Mouse (Mus musculus): ENCODE measurements around the gene Nptn.
"Not testable (repeated sequence)": the region's sequence is repeated elsewhere in the genome, so short reads cannot be mapped to it uniquely, and the experiment has no call there.

Gene Nptn

GRCm38 (mm10) chr9:58560211-58560610 is 21.8 kb upstream of the Nptn start:
- DNase-seq (ENCODE audit: low read depth, low spot score), result no peak

GRCm38 (mm10) chr9:58565945-58566344 is 16.1 kb upstream of the Nptn start:
- peak; percentile 67 for DNase-seq (ENCODE audit: low read depth, low spot score)

GRCm38 (mm10) chr9:58567682-58568081 is 14.4 kb upstream of the Nptn start:
- DNase-seq (ENCODE audit: low read depth, low spot score), result peak; percentile 81

GRCm38 (mm10) chr9:58571001-58571400 is 11.0 kb upstream of the Nptn start:
- DNase-seq (ENCODE audit: low read depth, low spot score), result no peak

GRCm38 (mm10) chr9:58578669-58579068 is 3.4 kb upstream of the Nptn start:
- DNase-seq (ENCODE audit: low read depth, low spot score), result peak; percentile 97

- DNase-seq (ENCODE audit: low read depth, low spot score), result not testable (repeated sequence)
These were observed 1.4 kb upstream of the Nptn start for GRCm38 (mm10) chr9:58580453-58581195.

GRCm38 (mm10) chr9:58581283-58581930 is 633 bp upstream of the Nptn start:
- DNase-seq (ENCODE audit: low read depth, low spot score), result no peak

GRCm38 (mm10) chr9:58582581-58583266 is 684 bp downstream of the Nptn start:
- DNase-seq (ENCODE audit: low read depth, low spot score), result no peak

GRCm38 (mm10) chr9:58583267-58583641 is 1.2 kb downstream of the Nptn start:
- peak; percentile 37 for DNase-seq (ENCODE audit: low read depth, low spot score)

- DNase-seq (ENCODE audit: low read depth, low spot score), result no peak
These were observed 2.3 kb downstream of the Nptn start for GRCm38 (mm10) chr9:58584323-58584722.

- DNase-seq (ENCODE audit: low read depth, low spot score), result no peak
These were observed 6.6 kb downstream of the Nptn start for GRCm38 (mm10) chr9:58588657-58589056.

- DNase-seq (ENCODE audit: low read depth, low spot score), result no peak
These were observed 13.3 kb downstream of the Nptn start for GRCm38 (mm10) chr9:58595313-58595712.

GRCm38 (mm10) chr9:58613790-58614189 is 31.8 kb downstream of the Nptn start:
- no peak for DNase-seq (ENCODE audit: low read depth, low spot score)

GRCm38 (mm10) chr9:58615064-58615938 is 33.3 kb downstream of the Nptn start:
- DNase-seq (ENCODE audit: low read depth, low spot score), result no peak

- no peak for DNase-seq (ENCODE audit: low read depth, low spot score)
These were observed 41.0 kb downstream of the Nptn start for GRCm38 (mm10) chr9:58623009-58623408.

- no peak for DNase-seq (ENCODE audit: low read depth, low spot score)
These were observed 45.2 kb downstream of the Nptn start for GRCm38 (mm10) chr9:58627197-58627596.

GRCm38 (mm10) chr9:58630441-58630840 is 48.4 kb downstream of the Nptn start:
- DNase-seq (ENCODE audit: low read depth, low spot score), result no peak

- DNase-seq (ENCODE audit: low read depth, low spot score), result peak; percentile 46
These were observed 66.6 kb downstream of the Nptn start for GRCm38 (mm10) chr9:58648406-58649264.

- DNase-seq (ENCODE audit: low read depth, low spot score), result no peak
These were observed 67.2 kb downstream of the Nptn start for GRCm38 (mm10) chr9:58649265-58649626.

- DNase-seq (ENCODE audit: low read depth, low spot score), result peak; percentile 47
These were observed 70.0 kb downstream of the Nptn start for GRCm38 (mm10) chr9:58651993-58652392.

- no peak for DNase-seq (ENCODE audit: low read depth, low spot score)
These were observed 72.5 kb downstream of the Nptn start for GRCm38 (mm10) chr9:58654494-58654893.
